30 mouse cellular contexts compared by ENCODE assay signal in the genomic region with DNA sequence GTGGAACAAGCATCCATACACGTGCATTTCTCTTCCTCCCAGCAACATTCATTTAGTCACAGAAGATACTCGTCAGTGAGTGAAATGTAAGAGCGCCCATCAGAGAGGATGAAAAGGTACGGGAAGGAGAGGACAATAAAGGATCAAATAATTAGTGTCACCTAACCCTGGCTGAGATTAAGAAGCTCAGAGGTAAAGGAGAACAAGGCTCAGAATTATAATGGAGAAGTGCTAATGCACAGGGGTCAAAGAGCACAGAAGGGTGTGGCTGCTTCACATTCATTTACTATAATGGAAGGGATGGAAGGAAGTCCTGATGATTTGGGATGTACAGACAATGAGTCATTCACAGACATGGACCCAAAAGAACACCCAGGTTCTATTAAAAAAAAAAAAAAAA. TPM values are rescaled to one million over a fixed set of nuclear protein-coding genes. Genes with fewer than 3 reads are reported as not detected.
"Had no signal": no experiment of that assay in that cellular context is flagged by ENCODE, and none has a peak within 500 bp of the region (broad histone marks: within the 10 kb centered on the region; RNA-seq: fewer than 3 reads in every experiment).

No protein-coding gene starts in this region.

- H3K4me2 ChIP-seq: heart, embryonic 11.5 days; heart, embryonic 13.5 days; heart, embryonic 15.5 days; hindbrain, embryonic 13.5 days; hindbrain, embryonic 15.5 days; kidney, embryonic 15.5 days; limb, embryonic 13.5 days; limb, embryonic 15.5 days; liver, embryonic 12.5 days had no signal

- DNase-seq: gastrocnemius, postnatal 10 days; gastrocnemius, postnatal 25 days; heart, adult 2 months; heart, postnatal 14 days; heart, postnatal 36 days; kidney, adult 11 months; kidney, adult 2 months; kidney, adult 9 months; kidney, postnatal 14 days; kidney, postnatal 36 days; layer of hippocampus, adult 9-11 months; layer of hippocampus, postnatal 36 days; left cerebral cortex, postnatal 4 days had no signal

- H3K4me1 ChIP-seq: heart, embryonic 13.5 days; heart, embryonic 15.5 days; kidney, embryonic 15.5 days; limb, embryonic 13.5 days; limb, embryonic 15.5 days; liver, embryonic 12.5 days had no signal

- H3K36me3 ChIP-seq: heart, embryonic 13.5 days; heart, embryonic 15.5 days; hindbrain, embryonic 15.5 days; kidney, embryonic 15.5 days; limb, embryonic 13.5 days; limb, embryonic 15.5 days; liver, embryonic 12.5 days had no signal

- H3K9me3 ChIP-seq: heart, embryonic 13.5 days; heart, embryonic 15.5 days; hindbrain, embryonic 13.5 days; hindbrain, embryonic 15.5 days; kidney, embryonic 15.5 days; limb, embryonic 13.5 days; limb, embryonic 15.5 days; liver, embryonic 12.5 days had no signal

- H3K9ac ChIP-seq: heart, embryonic 13.5 days; heart, embryonic 15.5 days; hindbrain, embryonic 13.5 days; hindbrain, embryonic 15.5 days; kidney, embryonic 15.5 days; limb, embryonic 13.5 days; limb, embryonic 15.5 days; liver, embryonic 12.5 days; liver, embryonic 14.5 days had no signal

- H3K27me3 ChIP-seq: hindbrain, embryonic 13.5 days; hindbrain, embryonic 15.5 days had no signal

- ATAC-seq: hindbrain, postnatal 0 days; intestine, embryonic 16.5 days; liver, embryonic 12.5 days had no signal

- H3K27ac ChIP-seq: heart, adult 2 months; heart, embryonic 13.5 days; heart, embryonic 15.5 days; hindbrain, embryonic 13.5 days; hindbrain, embryonic 15.5 days; hindbrain, postnatal 0 days; kidney, embryonic 15.5 days; kidney, postnatal 0 days; limb, embryonic 13.5 days; limb, embryonic 15.5 days; liver, embryonic 12.5 days; liver, embryonic 14.5 days had no signal

- H3K4me3 ChIP-seq: heart, adult 2 months; heart, embryonic 13.5 days; heart, embryonic 15.5 days; hindbrain, embryonic 13.5 days; hindbrain, embryonic 15.5 days; kidney, embryonic 15.5 days; limb, embryonic 13.5 days; limb, embryonic 15.5 days; liver, embryonic 12.5 days had no signal

RNA-seq across cellular contexts. Expression of gene Elavl2, which starts 36.6 kb away (rescaled TPM):
- total RNA-seq: gastrocnemius, adult 18-20 months; granulocyte monocyte progenitor cell, adult 5-6 weeks; hematopoietic stem cell, adult 5-6 weeks; liver, adult 2 months had no signal
- polyA plus RNA-seq: liver, adult 2 months had no signal
